ENCODE assay signal across 14 mouse cellular contexts in the genomic region with DNA sequence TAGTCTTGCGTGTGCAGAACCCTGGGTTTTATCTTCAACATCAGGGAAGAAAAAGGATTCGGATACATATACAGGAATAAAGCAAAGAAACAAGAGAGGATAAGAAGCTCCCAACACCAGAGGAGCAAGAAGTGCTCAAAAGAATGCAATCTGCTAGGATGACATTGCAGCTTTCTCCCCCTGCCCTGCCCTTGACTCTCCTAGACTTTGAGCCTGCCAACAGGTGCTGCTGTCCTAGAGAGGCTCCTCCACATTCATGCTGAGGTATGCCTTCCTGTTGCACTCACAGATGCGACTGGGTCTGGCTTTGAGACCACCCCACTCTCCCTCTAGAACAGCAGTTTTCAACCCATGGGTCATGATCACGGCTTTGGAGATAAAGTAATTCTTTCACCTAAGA.
DNase-seq lines count a peak whose midpoint lies in the region; ATAC-seq and TF ChIP-seq lines count a peak whose summit lies in the region.
"Had no signal": no experiment of that assay in that cellular context is flagged by ENCODE, and none has a peak within 500 bp of the region (broad histone marks: within the 10 kb centered on the region; RNA-seq: fewer than 3 reads in every experiment).

No protein-coding gene starts in this region.

- H3K4me1 ChIP-seq in heart, embryonic 14.5 days (ENCODE audit: control insufficient read depth in 2 of 2, insufficient read depth in 2 of 2, low read length in 2 of 2): peaks cover 46 to 84% of the 10 kb centered on the region in 2 experiments
- peaks cover 81% of the 10 kb centered on the region for H3K4me1 ChIP-seq in lung, embryonic 15.5 days
- H3K4me1 ChIP-seq in ES-E14 (ENCODE audit: control insufficient read depth in 2 of 2, insufficient read depth in 2 of 2, low read length in 2 of 2, poor library complexity in 1 of 2): peaks cover 29 to 47% of the 10 kb centered on the region in 2 experiments

- H3K27ac ChIP-seq in heart, embryonic 14.5 days (replicated peaks in 1 of 2; ENCODE audit: control insufficient read depth in 1 of 2, insufficient read depth in 1 of 2, low read depth in 2 of 2, low read length in 2 of 2): peak overlapping the region; percentile 33 to 80; a peak in 3 of 4 replicates
- peak overlapping the region; percentile 71 for H3K27ac ChIP-seq in lung, embryonic 15.5 days
- peak overlapping the region; percentile 63 for H3K27ac ChIP-seq in ES-E14 (ENCODE audit: insufficient read depth, low read depth, low read length, poor library complexity, severe bottlenecking)
- H3K27ac ChIP-seq: embryonic facial prominence, embryonic 15.5 days had no signal

- in situ Hi-C loops in ES-E14 (cut with MboI; ENCODE audit: low sequenced_read_pairs in 2 of 2, unreplicated experiment in 2 of 2): no loop called here

- H3K4me3 ChIP-seq in heart, embryonic 14.5 days (ENCODE audit: control insufficient read depth in 1 of 2, insufficient read depth in 1 of 2, low read depth in 1 of 2, low read length in 2 of 2): no peak overlapping the region
- H3K4me3 ChIP-seq in lung, embryonic 15.5 days: no peak overlapping the region
- H3K4me3 ChIP-seq in ES-E14 (ENCODE audit: insufficient read depth in 1 of 2, low read depth in 1 of 2, low read length in 2 of 2, poor library complexity in 1 of 2, severe bottlenecking in 1 of 2): no peak overlapping the region
- H3K4me3 ChIP-seq: embryonic facial prominence, embryonic 15.5 days had no signal

- no peak overlapping the region for H3K4me2 ChIP-seq in heart, embryonic 14.5 days (ENCODE audit: low read length)
- H3K4me2 ChIP-seq in lung, embryonic 15.5 days: no peak overlapping the region
- H3K4me2 ChIP-seq: embryonic facial prominence, embryonic 15.5 days had no signal

- H3K27me3 ChIP-seq in heart, embryonic 14.5 days (ENCODE audit: control insufficient read depth, insufficient read depth, low read length): no peaks in the 10 kb centered on the region
- no peaks in the 10 kb centered on the region for H3K27me3 ChIP-seq in lung, embryonic 15.5 days
- H3K27me3 ChIP-seq: embryonic facial prominence, embryonic 15.5 days had no signal

- no peaks in the 10 kb centered on the region for H3K36me3 ChIP-seq in heart, embryonic 14.5 days (ENCODE audit: control insufficient read depth, insufficient read depth, low read length)
- no peaks in the 10 kb centered on the region for H3K36me3 ChIP-seq in lung, embryonic 15.5 days
- H3K36me3 ChIP-seq in ES-E14 (ENCODE audit: control insufficient read depth, insufficient read depth, low read length, poor library complexity, severe bottlenecking): no peaks in the 10 kb centered on the region
- H3K36me3 ChIP-seq: embryonic facial prominence, embryonic 15.5 days had no signal

- no peaks in the 10 kb centered on the region for H3K9me3 ChIP-seq in heart, embryonic 14.5 days (ENCODE audit: control insufficient read depth, low read length)
- no peaks in the 10 kb centered on the region for H3K9me3 ChIP-seq in lung, embryonic 15.5 days
- no peaks in the 10 kb centered on the region for H3K9me3 ChIP-seq in ES-E14 (ENCODE audit: control insufficient read depth, insufficient read depth, low read depth, low read length)
- H3K9me3 ChIP-seq: embryonic facial prominence, embryonic 15.5 days had no signal

- ATAC-seq in heart, embryonic 14.5 days (ENCODE audit: insufficient number of reproducible peaks, insufficient read depth, low FRiP score, low read depth): no peak
- no peak for ATAC-seq in lung, embryonic 15.5 days (ENCODE audit: borderline replicate concordance, extremely low read depth, low FRiP score, low TSS enrichment)
- ATAC-seq in megakaryocyte-erythroid progenitor cell, adult 5-6 weeks (replicated peaks; ENCODE audit: low FRiP score, low TSS enrichment, poor library complexity, severe bottlenecking): peak; percentile 36; the same call in 1 of the 2 replicates

- no peak for DNase-seq in heart, postnatal 4 days
- DNase-seq in lung, postnatal 4 days: no peak
- DNase-seq in ES-E14 (ENCODE audit: low read depth, low spot score): no peak
- no peak for DNase-seq in frontal cortex, postnatal 14 days (ENCODE audit: low spot score in 2 of 2)
- no peak for DNase-seq in lung, adult 18-20 months
- DNase-seq: adrenal gland, adult 8-10 months; cerebellum, adult 18-20 months; gastrocnemius, postnatal 36 days; kidney, adult 9 months; right cerebral cortex, postnatal 14 days had no signal

- WGBS in heart, embryonic 14.5 days: 59% methylated on average over 4 of the region's 4 CpGs
- 66% methylated on average over 4 of the region's 4 CpGs for WGBS in lung, embryonic 15.5 days

- H3K9ac ChIP-seq in heart, embryonic 14.5 days (ENCODE audit: low read length): no peak overlapping the region
- H3K9ac ChIP-seq in lung, embryonic 15.5 days: no peak overlapping the region
- no peak overlapping the region for H3K9ac ChIP-seq in ES-E14 (ENCODE audit: insufficient read depth, low read depth, low read length, poor library complexity, severe bottlenecking)
- H3K9ac ChIP-seq: embryonic facial prominence, embryonic 15.5 days had no signal

TF ChIP-seq in ES-E14, 5 proteins besides CTCF, POLR2A, EP300 and RAD21:
- TF ChIP-seq ZNF384 (IDR thresholded peaks at IDR 0.05; ENCODE audit: low read depth, low read length) (no peak), MAFK (IDR thresholded peaks at IDR 0.05; ENCODE audit: insufficient read depth, low read depth, low read length) (peak; percentile 65), HCFC1 (IDR thresholded peaks at IDR 0.05; ENCODE audit: borderline replicate concordance, insufficient read depth, low read length) (no peak), CHD2 (IDR thresholded peaks at IDR 0.05; ENCODE audit: low read depth, low read length) (no peak), ZC3H11A (IDR thresholded peaks at IDR 0.05; ENCODE audit: borderline replicate concordance, low read depth, low read length) (no peak)
